Mouse (Mus musculus): ENCODE results near the gene Prune2. TPM values are rescaled to one million over a fixed set of nuclear protein-coding genes. Genes with fewer than 3 reads are reported as not detected.

The Prune2 gene
- total and polyA plus RNA-seq, 3 experiments: 16.3 to 54.6 (median 48.7) TPM

GRCm38 (mm10) chr19:16950051-16950450 is 5.9 kb upstream of the Prune2 start:
- Histone ChIP-seq H3K4me3 (no peak overlapping the region), H3K4me1 (ENCODE audit: control insufficient read depth, insufficient read depth, low read length) (no peaks in the 10 kb centered on the region), H3K27ac (no peak overlapping the region), H3K79me2 (replicated peaks; ENCODE audit: control insufficient read depth, insufficient read depth, low read length) (no peaks in the 10 kb centered on the region), H3K36me3 (ENCODE audit: control insufficient read depth, insufficient read depth, low read length) (no peaks in the 10 kb centered on the region), H3K27me3 (ENCODE audit: control insufficient read depth, insufficient read depth, low read length) (no peaks in the 10 kb centered on the region), H3K9ac (ENCODE audit: low read depth, low read length) (no peak overlapping the region)
- intact Hi-C loops (cut with DNase I): no loop called here
- DNase-seq: no peak
- TF ChIP-seq CTCF (IDR thresholded peaks at IDR 0.05): no peak
- no peak for TF ChIP-seq EP300 (IDR thresholded peaks at IDR 0.05; ENCODE audit: insufficient read depth, low read depth, low read length)
- no peak for TF ChIP-seq POLR2A (IDR thresholded peaks at IDR 0.05; ENCODE audit: insufficient read depth, low read depth, low read length)
- 75% methylated on average over 9 of the region's 9 CpGs for WGBS

GRCm38 (mm10) chr19:16950664-16951363 is 5.1 kb upstream of the Prune2 start:
- H3K27ac ChIP-seq: no peak overlapping the region
- H3K79me2 ChIP-seq (replicated peaks; ENCODE audit: control insufficient read depth, insufficient read depth, low read length): no peaks in the 10 kb centered on the region
- no peak overlapping the region for H3K9ac ChIP-seq (ENCODE audit: low read depth, low read length)
- no peaks in the 10 kb centered on the region for H3K36me3 ChIP-seq (ENCODE audit: control insufficient read depth, insufficient read depth, low read length)
- no peak for TF ChIP-seq POLR2A (IDR thresholded peaks at IDR 0.05; ENCODE audit: insufficient read depth, low read depth, low read length)
- TF ChIP-seq EP300 (IDR thresholded peaks at IDR 0.05; ENCODE audit: insufficient read depth, low read depth, low read length): no peak
- TF ChIP-seq CTCF (IDR thresholded peaks at IDR 0.05): no peak
- no peak for DNase-seq
- no peak overlapping the region for H3K4me3 ChIP-seq
- H3K4me1 ChIP-seq (ENCODE audit: control insufficient read depth, insufficient read depth, low read length): no peaks in the 10 kb centered on the region
- H3K27me3 ChIP-seq (ENCODE audit: control insufficient read depth, insufficient read depth, low read length): no peaks in the 10 kb centered on the region
- WGBS: 78% methylated on average over 8 of the region's 8 CpGs
- intact Hi-C loops (cut with DNase I): no loop called here

- no peaks in the 10 kb centered on the region for H3K36me3 ChIP-seq (ENCODE audit: control insufficient read depth, insufficient read depth, low read length)
- no peak overlapping the region for H3K9ac ChIP-seq (ENCODE audit: low read depth, low read length)
- WGBS: 82% methylated on average over 6 of the region's 6 CpGs
- no peak overlapping the region for H3K27ac ChIP-seq
- H3K27me3 ChIP-seq (ENCODE audit: control insufficient read depth, insufficient read depth, low read length): no peaks in the 10 kb centered on the region
- H3K4me1 ChIP-seq (ENCODE audit: control insufficient read depth, insufficient read depth, low read length): peaks cover 2% of the 10 kb centered on the region
- no peak for DNase-seq
- H3K79me2 ChIP-seq (replicated peaks; ENCODE audit: control insufficient read depth, insufficient read depth, low read length): no peaks in the 10 kb centered on the region
- intact Hi-C loops (cut with DNase I): loop anchor here (5.0 kb wide), 1 partner anchor 43 kb away; no protein-coding TSS in a partner anchor
- H3K4me3 ChIP-seq: no peak overlapping the region
- no peak for TF ChIP-seq EP300 (IDR thresholded peaks at IDR 0.05; ENCODE audit: insufficient read depth, low read depth, low read length)
These were observed 1.2 kb upstream of the Prune2 start for GRCm38 (mm10) chr19:16954736-16955135.

GRCm38 (mm10) chr19:16955231-16955612 is 696 bp upstream of the Prune2 start:
- Histone ChIP-seq H3K4me1 (ENCODE audit: control insufficient read depth, insufficient read depth, low read length) (peaks cover 2% of the 10 kb centered on the region), H3K9ac (ENCODE audit: low read depth, low read length) (no peak overlapping the region), H3K4me3 (no peak overlapping the region), H3K36me3 (ENCODE audit: control insufficient read depth, insufficient read depth, low read length) (no peaks in the 10 kb centered on the region), H3K79me2 (replicated peaks; ENCODE audit: control insufficient read depth, insufficient read depth, low read length) (no peaks in the 10 kb centered on the region), H3K27me3 (ENCODE audit: control insufficient read depth, insufficient read depth, low read length) (no peaks in the 10 kb centered on the region), H3K27ac (no peak overlapping the region; the same call in 1 of the 2 replicates)
- no peak for DNase-seq
- WGBS: 43% methylated on average over 9 of the region's 9 CpGs
- TF ChIP-seq EP300 (IDR thresholded peaks at IDR 0.05; ENCODE audit: insufficient read depth, low read depth, low read length): no peak
- no peak for TF ChIP-seq POLR2A (IDR thresholded peaks at IDR 0.05; ENCODE audit: insufficient read depth, low read depth, low read length)
- no peak for TF ChIP-seq CTCF (IDR thresholded peaks at IDR 0.05)
- intact Hi-C loops (cut with DNase I): loop anchor here (5.0 kb wide), 1 partner anchor 42 kb away; no protein-coding TSS in a partner anchor

- DNase-seq: no peak
- peaks cover 2% of the 10 kb centered on the region for H3K4me1 ChIP-seq (ENCODE audit: control insufficient read depth, insufficient read depth, low read length)
- no peak for TF ChIP-seq POLR2A (IDR thresholded peaks at IDR 0.05; ENCODE audit: insufficient read depth, low read depth, low read length)
- TF ChIP-seq EP300 (IDR thresholded peaks at IDR 0.05; ENCODE audit: insufficient read depth, low read depth, low read length): no peak
- TF ChIP-seq CTCF (IDR thresholded peaks at IDR 0.05): no peak
- WGBS: 5% methylated on average over 7 of the region's 7 CpGs
- intact Hi-C loops (cut with DNase I): loop anchor here (5.0 kb wide), 1 partner anchor 41 kb away; no protein-coding TSS in a partner anchor
- no peaks in the 10 kb centered on the region for H3K27me3 ChIP-seq (ENCODE audit: control insufficient read depth, insufficient read depth, low read length)
- peak overlapping the region; percentile 66 for H3K27ac ChIP-seq
- peak overlapping the region; percentile 50 for H3K4me3 ChIP-seq
- no peaks in the 10 kb centered on the region for H3K36me3 ChIP-seq (ENCODE audit: control insufficient read depth, insufficient read depth, low read length)
- H3K79me2 ChIP-seq (replicated peaks; ENCODE audit: control insufficient read depth, insufficient read depth, low read length): no peaks in the 10 kb centered on the region
- peak overlapping the region; percentile 53 for H3K9ac ChIP-seq (ENCODE audit: low read depth, low read length)
These were observed 401 bp downstream of the Prune2 start for GRCm38 (mm10) chr19:16956319-16956718.

GRCm38 (mm10) chr19:16959051-16959450 is 3.1 kb downstream of the Prune2 start:
- WGBS: 52% methylated on average over 4 of the region's 4 CpGs
- H3K4me3 ChIP-seq: no peak overlapping the region
- no peaks in the 10 kb centered on the region for H3K27me3 ChIP-seq (ENCODE audit: control insufficient read depth, insufficient read depth, low read length)
- no peak for TF ChIP-seq CTCF (IDR thresholded peaks at IDR 0.05)
- TF ChIP-seq EP300 (IDR thresholded peaks at IDR 0.05; ENCODE audit: insufficient read depth, low read depth, low read length): no peak
- TF ChIP-seq POLR2A (IDR thresholded peaks at IDR 0.05; ENCODE audit: insufficient read depth, low read depth, low read length): no peak
- peaks cover 6% of the 10 kb centered on the region for H3K4me1 ChIP-seq (ENCODE audit: control insufficient read depth, insufficient read depth, low read length)
- H3K79me2 ChIP-seq (replicated peaks; ENCODE audit: control insufficient read depth, insufficient read depth, low read length): no peaks in the 10 kb centered on the region
- DNase-seq: no peak
- H3K27ac ChIP-seq: peak overlapping the region; percentile 48
- H3K9ac ChIP-seq (ENCODE audit: low read depth, low read length): no peak overlapping the region
- intact Hi-C loops (cut with DNase I): loop anchor here (5.0 kb wide), 1 partner anchor 38 kb away; no protein-coding TSS in a partner anchor
- peaks cover 6% of the 10 kb centered on the region; the same call in 1 of the 2 replicates for H3K36me3 ChIP-seq (ENCODE audit: control insufficient read depth, insufficient read depth, low read length)
